Mouse (Mus musculus) olfactory bulb, adult 2 months (tissue): ENCODE measurements at regions not wholly inside any gene's neighbourhood (a gene's known extent, or its start where the extent isn't known, plus 50 kb on each side); places are given as distances from the start of the nearest gene placed in this dataset.

Experiments
- CTCF ChIP-seq: fragments of 200-500 bp; IDR thresholded peaks from 2 replicates; pipeline ENCODE4 v1.5.1; 2012; ENCODE audit warnings: low read depth, mild to moderate bottlenecking, low read length, moderate library complexity; ENCODE audit not compliant: insufficient read depth
- POLR2A ChIP-seq: fragments of 200-500 bp; IDR thresholded peaks from 2 replicates; pipeline ENCODE4 v1.6.1; 2012; ENCODE audit warnings: mild to moderate bottlenecking, low read depth, low read length, moderate library complexity; ENCODE audit not compliant: insufficient read depth

DNA sequence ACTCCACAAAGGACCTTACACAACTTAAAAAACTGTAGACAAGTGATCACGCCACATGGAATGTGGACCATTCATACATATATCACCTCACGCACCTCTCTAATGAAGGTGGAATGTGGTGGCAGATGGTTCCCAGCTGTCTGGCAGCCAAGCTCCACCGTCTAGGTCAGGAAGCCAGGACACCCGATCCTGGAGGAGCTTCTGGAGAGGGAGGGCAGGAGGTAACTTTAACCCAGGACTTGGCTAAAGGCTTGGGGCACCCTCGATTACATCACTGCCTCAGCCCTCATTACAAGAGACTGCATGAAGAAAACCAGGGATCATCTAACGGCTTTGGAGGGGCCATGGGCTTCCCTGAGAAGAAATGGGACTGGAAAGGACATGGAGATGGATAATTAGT, 88.8 kb downstream of the Insig2 start:
- TF ChIP-seq CTCF = no peak
- TF ChIP-seq POLR2A = no peak
